Mouse (Mus musculus): ENCODE data around the gene Pparg. TPM values are rescaled to one million over a fixed set of nuclear protein-coding genes. Genes with fewer than 3 reads are reported as not detected.

The Pparg gene
- 9.4 and 11.2 TPM in 2 replicates for polyA plus RNA-seq (2015; fragmentation: Nextera tagmentation; extraction: Ambion mirVana)

- H3K4me3 ChIP-seq (replicated peaks): peak within 1 kb of the TSS; percentile 56
- peak within 1 kb of the TSS; percentile 98 for H3K4me2 ChIP-seq (replicated peaks)
- H3K9me3 ChIP-seq (replicated peaks): 0 out of 2 replicates have a peak, but pooled peaks cover 8% of the 10 kb centered on the region
- under 1% methylated on average over 76 of the region's 76 CpGs for WGBS
- no peak within 1 kb of the TSS for H3K27ac ChIP-seq (replicated peaks)
- H3K27me3 ChIP-seq: peaks cover 21% of the 10 kb centered on the region
- H3K9ac ChIP-seq: peak within 1 kb of the TSS; percentile 41
- peaks cover 16% of the 10 kb centered on the region for H3K4me1 ChIP-seq
- no peaks in the 10 kb centered on the region for H3K36me3 ChIP-seq
- ATAC-seq (ENCODE audit: insufficient number of reproducible peaks, low FRiP score, low TSS enrichment, low read depth): peak; percentile 72
Measured at GRCm38 (mm10) chr6:115360776-115361605, at the start of gene Pparg. Gene Pparg, plus strand, starts transcription at chr6:115360951.

GRCm38 (mm10) chr6:115312780-115313179, 48.0 kb upstream of the Pparg start:
- Histone ChIP-seq H3K9me3 (replicated peaks) (no peaks in the 10 kb centered on the region), H3K27me3 (no peaks in the 10 kb centered on the region), H3K36me3 (no peaks in the 10 kb centered on the region), H3K9ac (no peak overlapping the region), H3K4me1 (0 out of 2 replicates have a peak, but pooled peaks cover 7% of the 10 kb centered on the region), H3K27ac (replicated peaks) (no peak overlapping the region), H3K4me2 (replicated peaks) (peak overlapping the region; percentile 11; the same call in 1 of the 2 replicates), H3K4me3 (replicated peaks) (no peak overlapping the region)
- WGBS: 62% methylated on average over 12 of the region's 12 CpGs
- ATAC-seq (ENCODE audit: insufficient number of reproducible peaks, low FRiP score, low TSS enrichment, low read depth): no peak

DNA sequence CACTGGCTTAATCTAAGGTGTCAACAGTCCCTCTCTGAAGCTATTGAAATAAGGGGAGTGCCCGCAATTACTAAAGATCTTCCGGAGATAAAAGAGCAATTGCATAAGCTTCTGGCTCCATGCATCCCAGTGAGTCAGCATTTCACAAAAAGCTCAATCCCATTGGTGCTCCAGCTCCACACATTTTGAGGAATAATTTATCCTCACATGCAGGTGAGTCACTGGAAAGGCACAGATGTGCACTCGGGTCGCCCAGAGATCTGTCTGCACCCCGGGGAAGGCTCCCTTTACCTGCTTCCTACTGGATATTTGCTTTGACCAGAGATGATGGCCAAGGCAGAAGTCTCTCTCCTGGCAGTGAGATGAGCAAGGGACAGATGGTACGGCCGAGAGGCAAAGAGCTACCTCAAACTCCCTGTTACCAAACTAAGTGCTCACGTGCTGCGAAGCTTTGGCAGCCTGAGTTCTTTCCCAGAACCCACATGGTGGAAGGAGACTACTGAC, 47.5 kb upstream of the Pparg start:
- Histone ChIP-seq H3K4me2 (replicated peaks) (no peak overlapping the region), H3K4me3 (replicated peaks) (no peak overlapping the region), H3K27ac (replicated peaks) (no peak overlapping the region), H3K36me3 (no peaks in the 10 kb centered on the region), H3K9ac (no peak overlapping the region), H3K9me3 (replicated peaks) (no peaks in the 10 kb centered on the region), H3K27me3 (no peaks in the 10 kb centered on the region), H3K4me1 (0 out of 2 replicates have a peak, but pooled peaks cover 7% of the 10 kb centered on the region)
- no peak for ATAC-seq (ENCODE audit: insufficient number of reproducible peaks, low FRiP score, low TSS enrichment, low read depth)
- WGBS: 58% methylated on average over 9 of the region's 9 CpGs

DNA sequence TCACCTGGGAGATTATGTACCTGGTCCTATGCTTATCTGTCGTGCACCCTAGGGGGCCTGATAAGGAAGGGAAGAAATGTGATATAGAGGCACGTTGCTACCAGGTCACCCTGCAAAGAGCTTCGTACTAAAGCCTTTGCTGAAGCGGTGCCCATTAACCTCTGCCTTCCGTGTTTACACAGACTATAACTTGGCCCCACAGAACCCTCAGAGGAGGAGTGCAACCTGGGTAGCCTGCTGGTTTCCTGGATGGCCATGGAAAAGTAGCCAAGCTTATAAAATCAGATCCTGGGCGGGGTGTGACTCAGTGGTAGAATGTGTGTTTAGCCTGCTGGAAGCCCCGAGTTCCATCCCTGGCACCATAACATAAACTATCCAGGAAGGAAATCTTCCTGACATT, 46.8 kb upstream of the Pparg start:
- H3K4me1 ChIP-seq: 0 out of 2 replicates have a peak, but pooled peaks cover 7% of the 10 kb centered on the region
- 71% methylated on average over 7 of the region's 7 CpGs for WGBS

GRCm38 (mm10) chr6:115315770-115316169, 45.0 kb upstream of the Pparg start:
- WGBS: 80% methylated on average over 4 of the region's 4 CpGs
- Histone ChIP-seq H3K27me3 (no peaks in the 10 kb centered on the region), H3K4me2 (replicated peaks) (no peak overlapping the region), H3K27ac (replicated peaks) (no peak overlapping the region), H3K36me3 (no peaks in the 10 kb centered on the region), H3K4me1 (0 out of 2 replicates have a peak, but pooled peaks cover 7% of the 10 kb centered on the region), H3K9ac (no peak overlapping the region), H3K9me3 (replicated peaks) (no peaks in the 10 kb centered on the region), H3K4me3 (replicated peaks) (no peak overlapping the region)
- ATAC-seq (ENCODE audit: insufficient number of reproducible peaks, low FRiP score, low TSS enrichment, low read depth): no peak

More for the DNA sequence above, 46.8 kb upstream of the Pparg start:
- Histone ChIP-seq H3K27me3 (no peaks in the 10 kb centered on the region), H3K4me3 (replicated peaks) (no peak overlapping the region), H3K9ac (no peak overlapping the region), H3K9me3 (replicated peaks) (no peaks in the 10 kb centered on the region), H3K4me2 (replicated peaks) (no peak overlapping the region), H3K36me3 (no peaks in the 10 kb centered on the region), H3K27ac (replicated peaks) (no peak overlapping the region)
- no peak for ATAC-seq (ENCODE audit: insufficient number of reproducible peaks, low FRiP score, low TSS enrichment, low read depth)

- no peaks in the 10 kb centered on the region for H3K27me3 ChIP-seq
- H3K27ac ChIP-seq (replicated peaks): no peak overlapping the region
- no peak overlapping the region for H3K9ac ChIP-seq
- 0 out of 2 replicates have a peak, but pooled peaks cover 7% of the 10 kb centered on the region for H3K4me1 ChIP-seq
- H3K4me2 ChIP-seq (replicated peaks): no peak overlapping the region
- H3K9me3 ChIP-seq (replicated peaks): no peaks in the 10 kb centered on the region
- H3K36me3 ChIP-seq: no peaks in the 10 kb centered on the region
- 37% methylated on average over 11 of the region's 11 CpGs for WGBS
- ATAC-seq (ENCODE audit: insufficient number of reproducible peaks, low FRiP score, low TSS enrichment, low read depth): no peak
- no peak overlapping the region for H3K4me3 ChIP-seq (replicated peaks)
Measured at GRCm38 (mm10) chr6:115316811-115317221, 43.9 kb upstream of the Pparg start.

DNA sequence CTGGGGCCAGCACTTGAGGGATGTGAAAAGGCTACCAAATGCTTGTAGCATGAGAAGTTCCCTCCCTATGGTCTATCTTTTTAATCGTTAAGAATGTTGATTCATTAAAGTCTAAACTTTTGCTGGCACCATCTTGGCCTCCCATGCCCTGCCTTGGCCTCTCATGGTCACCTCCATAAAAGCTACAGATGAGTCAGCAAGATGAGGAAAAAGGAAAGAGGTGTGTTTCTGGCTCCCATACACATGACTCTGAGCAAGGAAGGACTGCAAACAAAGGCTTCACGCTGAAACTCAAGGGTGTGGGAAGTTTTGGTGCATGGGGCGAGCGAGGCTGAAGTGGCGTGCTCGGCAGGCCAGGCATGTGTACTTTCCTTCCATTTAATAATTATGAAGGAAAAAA, 41.9 kb upstream of the Pparg start:
- H3K27ac ChIP-seq (replicated peaks): no peak overlapping the region
- no peak for ATAC-seq (ENCODE audit: insufficient number of reproducible peaks, low FRiP score, low TSS enrichment, low read depth)
- H3K9ac ChIP-seq: no peak overlapping the region
- no peak overlapping the region for H3K4me2 ChIP-seq (replicated peaks)
- no peaks in the 10 kb centered on the region for H3K9me3 ChIP-seq (replicated peaks)
- H3K4me1 ChIP-seq: no peaks in the 10 kb centered on the region
- H3K36me3 ChIP-seq: no peaks in the 10 kb centered on the region
- no peak overlapping the region for H3K4me3 ChIP-seq (replicated peaks)
- H3K27me3 ChIP-seq: no peaks in the 10 kb centered on the region
- WGBS: 83% methylated on average over 6 of the region's 6 CpGs

- ATAC-seq (ENCODE audit: insufficient number of reproducible peaks, low FRiP score, low TSS enrichment, low read depth): no peak
- Histone ChIP-seq H3K9ac (no peak overlapping the region), H3K27ac (replicated peaks) (no peak overlapping the region), H3K36me3 (no peaks in the 10 kb centered on the region), H3K9me3 (replicated peaks) (no peaks in the 10 kb centered on the region), H3K4me2 (replicated peaks) (no peak overlapping the region), H3K4me1 (no peaks in the 10 kb centered on the region), H3K27me3 (no peaks in the 10 kb centered on the region), H3K4me3 (replicated peaks) (no peak overlapping the region)
- 75% methylated on average over 4 of the region's 4 CpGs for WGBS
Measured at GRCm38 (mm10) chr6:115319686-115320085, 41.1 kb upstream of the Pparg start.

DNA sequence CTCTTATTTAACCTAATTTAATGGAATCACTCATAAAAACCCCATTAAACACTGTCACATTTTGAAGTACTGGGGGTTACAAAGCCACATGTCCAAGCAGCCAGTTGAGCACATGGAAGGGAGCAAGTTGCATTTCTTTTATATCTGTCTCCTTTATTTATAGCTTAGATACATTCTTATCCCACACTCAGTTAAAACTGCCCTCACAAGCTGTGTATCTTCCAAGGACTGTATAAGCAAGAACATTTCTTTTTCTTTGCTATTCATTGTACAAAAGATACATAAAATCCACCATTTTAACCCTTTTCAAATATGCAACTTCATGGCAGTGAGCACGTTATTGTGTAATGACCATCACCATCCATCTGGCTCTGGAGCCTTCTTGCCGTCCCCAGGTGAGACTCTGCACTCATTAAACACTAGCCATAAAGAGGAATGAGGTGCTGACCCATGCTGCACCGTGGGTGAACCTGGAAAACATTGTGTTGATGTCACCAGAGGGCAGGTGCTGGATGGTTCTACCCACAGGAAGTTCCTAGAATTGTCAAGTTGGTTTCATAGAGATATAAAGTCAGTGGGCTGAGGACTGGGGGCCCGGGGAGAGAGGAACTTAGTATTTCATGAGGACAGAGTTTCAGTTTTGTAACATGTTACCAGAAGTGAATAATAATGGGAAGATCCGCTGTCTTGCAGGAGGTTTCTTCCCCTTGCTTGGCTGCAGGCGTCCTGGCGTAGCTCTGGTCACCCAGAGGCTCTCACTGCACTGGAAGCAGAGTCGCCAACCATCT, 39.6 kb upstream of the Pparg start:
- H3K27me3 ChIP-seq: no peaks in the 10 kb centered on the region
- no peaks in the 10 kb centered on the region for H3K4me1 ChIP-seq
- H3K4me2 ChIP-seq (replicated peaks): no peak overlapping the region
- no peaks in the 10 kb centered on the region for H3K9me3 ChIP-seq (replicated peaks)
- H3K36me3 ChIP-seq: no peaks in the 10 kb centered on the region
- 82% methylated on average over 8 of the region's 8 CpGs for WGBS
- ATAC-seq (ENCODE audit: insufficient number of reproducible peaks, low FRiP score, low TSS enrichment, low read depth): no peak
- no peak overlapping the region for H3K27ac ChIP-seq (replicated peaks)
- H3K4me3 ChIP-seq (replicated peaks): no peak overlapping the region
- H3K9ac ChIP-seq: no peak overlapping the region

- WGBS: 61% methylated on average over 6 of the region's 6 CpGs
- H3K9me3 ChIP-seq (replicated peaks): no peaks in the 10 kb centered on the region
- no peaks in the 10 kb centered on the region for H3K36me3 ChIP-seq
- no peak overlapping the region for H3K27ac ChIP-seq (replicated peaks)
- no peak overlapping the region for H3K9ac ChIP-seq
- ATAC-seq (ENCODE audit: insufficient number of reproducible peaks, low FRiP score, low TSS enrichment, low read depth): no peak
- no peak overlapping the region for H3K4me3 ChIP-seq (replicated peaks)
- no peaks in the 10 kb centered on the region for H3K27me3 ChIP-seq
- no peak overlapping the region for H3K4me2 ChIP-seq (replicated peaks)
- no peaks in the 10 kb centered on the region for H3K4me1 ChIP-seq
Measured at GRCm38 (mm10) chr6:115321883-115322351, 38.8 kb upstream of the Pparg start.

- Histone ChIP-seq H3K36me3 (no peaks in the 10 kb centered on the region), H3K27me3 (no peaks in the 10 kb centered on the region), H3K27ac (replicated peaks) (no peak overlapping the region), H3K4me3 (replicated peaks) (no peak overlapping the region), H3K9ac (no peak overlapping the region), H3K4me2 (replicated peaks) (no peak overlapping the region), H3K9me3 (replicated peaks) (no peaks in the 10 kb centered on the region), H3K4me1 (no peaks in the 10 kb centered on the region)
- WGBS: 87% methylated on average over 5 of the region's 5 CpGs
- no peak for ATAC-seq (ENCODE audit: insufficient number of reproducible peaks, low FRiP score, low TSS enrichment, low read depth)
Measured at GRCm38 (mm10) chr6:115322956-115323355, 37.8 kb upstream of the Pparg start.
